Mouse (Mus musculus) MEL (cell line): ENCODE measurements around the gene Cnot6l. TPM values are rescaled to one million over a fixed set of nuclear protein-coding genes. Genes with fewer than 3 reads are reported as not detected.

ENCODE experiments used
- DNase-seq: peaks from one replicate; pipeline ENCODE4 v3.0.0; 2011; ENCODE audit warnings: low read depth, low spot score
- H3K27ac ChIP-seq: 2 replicates; pipeline ENCODE4 v1.5.1; 2012; ENCODE audit warnings: low read depth, mild to moderate bottlenecking, control low read depth, low read length, moderate library complexity; ENCODE audit not compliant: control insufficient read depth
- H3K27me3 ChIP-seq, 2 experiments: fragments of 150-350 bp in 1 of 2; sonication (generic) in 1 of 2; 2 replicates each; pipeline ENCODE4 v1.6.1; 2012; ENCODE audit warnings: low read length in 2 of 2, mild to moderate bottlenecking in 2 of 2, improper control_type of control experiment in 1 of 2, moderate library complexity in 1 of 2; ENCODE audit not compliant: insufficient read depth in 2 of 2, control insufficient read depth in 1 of 2
- H3K36me3 ChIP-seq, 2 experiments: 2 replicates each; pipeline ENCODE4 v1.6.1; 2012 to 2014; ENCODE audit warnings: low read length in 2 of 2, improper control_type of control experiment in 1 of 2, inconsistent platforms in 1 of 2, mild to moderate bottlenecking in 1 of 2; ENCODE audit not compliant: insufficient read depth in 2 of 2, control insufficient read depth in 1 of 2
- H3K4me1 ChIP-seq, 2 experiments: fragments of 150-350 bp in 1 of 2; sonication (generic) in 1 of 2; 2 replicates each; pipeline ENCODE4 v1.6.1; 2012; ENCODE audit warnings: low read length in 2 of 2, improper control_type of control experiment in 1 of 2, mild to moderate bottlenecking in 1 of 2; ENCODE audit not compliant: insufficient read depth in 2 of 2, control insufficient read depth in 1 of 2
- H3K4me3 ChIP-seq, 2 experiments: fragments of 150-350 bp in 1 of 2; sonication (generic) in 1 of 2; 2 replicates each; pipeline ENCODE4 v1.5.1; 2012; ENCODE audit warnings: low read depth in 2 of 2, low read length in 2 of 2, mild to moderate bottlenecking in 2 of 2, moderate library complexity in 2 of 2, control low read depth in 1 of 2, improper control_type of control experiment in 1 of 2; ENCODE audit not compliant: control insufficient read depth in 1 of 2, insufficient read depth in 1 of 2
- H3K79me2 ChIP-seq: 2 replicates; pipeline ENCODE4 v1.6.1; 2012; ENCODE audit warnings: mild to moderate bottlenecking, low read length, moderate library complexity; ENCODE audit not compliant: control insufficient read depth, poor library complexity, insufficient read depth
- H3K9ac ChIP-seq: 2 replicates; pipeline ENCODE4 v1.6.1; 2012; ENCODE audit warnings: low read depth, mild to moderate bottlenecking, control low read depth, low read length, moderate library complexity; ENCODE audit not compliant: control insufficient read depth, poor library complexity, severe bottlenecking
- H3K9me3 ChIP-seq: fragments of 150-350 bp; sonication (generic); replicated peaks from 2 replicates; pipeline ENCODE4 v1.6.1; 2012; ENCODE audit warnings: mild to moderate bottlenecking, low read length, improper control_type of control experiment, moderate library complexity; ENCODE audit not compliant: insufficient read depth
- BHLHE40 ChIP-seq: IDR thresholded peaks from 2 replicates; pipeline ENCODE4 v1.6.1; 2012; ENCODE audit warnings: low read depth, mild to moderate bottlenecking, inconsistent platforms, low read length, improper control_type of control experiment, borderline replicate concordance
- CHD1 ChIP-seq: IDR thresholded peaks from 2 replicates; pipeline ENCODE4 v1.6.1; 2012; ENCODE audit warnings: low read depth, mild to moderate bottlenecking, inconsistent platforms, low read length, improper control_type of control experiment
- CTCF ChIP-seq, 3 experiments: IDR thresholded peaks in 2 of 3; conservative IDR thresholded peaks in 1 of 3; 2 replicates each; pipeline ENCODE4 v1.5.1; 2011 to 2012; ENCODE audit warnings: low read length in 3 of 3, low read depth in 2 of 3, mild to moderate bottlenecking in 2 of 3, improper control_type of control experiment in 1 of 3, inconsistent platforms in 1 of 3, mixed read lengths in 1 of 3, moderate library complexity in 1 of 3; ENCODE audit not compliant: control insufficient read depth in 1 of 3, insufficient read depth in 1 of 3, poor library complexity in 1 of 3, severe bottlenecking in 1 of 3
- E2F4 ChIP-seq: IDR thresholded peaks from 2 replicates; pipeline ENCODE4 v1.6.1; 2011; ENCODE audit warnings: low read depth, low read length, improper control_type of control experiment, borderline replicate concordance
- EP300 ChIP-seq, 2 experiments: IDR thresholded peaks; 2 replicates each; pipeline ENCODE4 v1.6.1; 2011; ENCODE audit warnings: improper control_type of control experiment in 2 of 2, low read length in 2 of 2, low read depth in 1 of 2, mild to moderate bottlenecking in 1 of 2
- ETS1 ChIP-seq: IDR thresholded peaks from 2 replicates; pipeline ENCODE4 v1.6.1; 2012; ENCODE audit warnings: low read depth, mild to moderate bottlenecking, inconsistent platforms, low read length, improper control_type of control experiment, moderate library complexity
- GABPA ChIP-seq: IDR thresholded peaks from 2 replicates; pipeline ENCODE4 v1.6.1; 2012; ENCODE audit warnings: low read depth, mild to moderate bottlenecking, inconsistent platforms, low read length, improper control_type of control experiment, moderate library complexity
- GATA1 ChIP-seq: IDR thresholded peaks from 2 replicates; pipeline ENCODE4 v1.6.1; 2011; ENCODE audit warnings: low read depth, low read length, improper control_type of control experiment
- HCFC1 ChIP-seq: IDR thresholded peaks from 2 replicates; pipeline ENCODE4 v1.6.1; 2012; ENCODE audit warnings: low read depth, mild to moderate bottlenecking, inconsistent platforms, low read length, improper control_type of control experiment, moderate library complexity
- KAT2A ChIP-seq: conservative IDR thresholded peaks from 2 replicates; pipeline ENCODE4 v1.6.1; 2012; ENCODE audit warnings: low read depth, low read length, improper control_type of control experiment, inconsistent platforms
- MAX ChIP-seq: IDR thresholded peaks from 2 replicates; pipeline ENCODE4 v1.6.1; 2011; ENCODE audit warnings: low read length, improper control_type of control experiment
- MEF2A ChIP-seq: IDR thresholded peaks from 2 replicates; pipeline ENCODE4 v1.6.1; 2014; ENCODE audit warnings: low read depth, mild to moderate bottlenecking, inconsistent platforms, low read length, improper control_type of control experiment; ENCODE audit not compliant: poor library complexity, insufficient replicate concordance, severe bottlenecking; ENCODE audit errors: extremely low read depth
- MXI1 ChIP-seq: IDR thresholded peaks from 2 replicates; pipeline ENCODE4 v1.6.1; 2011; ENCODE audit warnings: mild to moderate bottlenecking, low read depth, low read length, improper control_type of control experiment
- MYB ChIP-seq: IDR thresholded peaks from 2 replicates; pipeline ENCODE4 v1.6.1; 2011; ENCODE audit warnings: mild to moderate bottlenecking, low read depth, low read length, improper control_type of control experiment
- NRF1 ChIP-seq: IDR thresholded peaks from 2 replicates; pipeline ENCODE4 v1.6.1; 2014; ENCODE audit warnings: low read depth, mild to moderate bottlenecking, inconsistent platforms, low read length, improper control_type of control experiment, moderate library complexity; ENCODE audit not compliant: poor library complexity, insufficient read depth, severe bottlenecking
- POLR2A ChIP-seq, 2 experiments: IDR thresholded peaks; 2 replicates each; pipeline ENCODE4 v1.6.1; 2011 to 2012; ENCODE audit warnings: low read length in 2 of 2, mild to moderate bottlenecking in 2 of 2, control low read depth in 1 of 2, improper control_type of control experiment in 1 of 2, low read depth in 1 of 2, moderate library complexity in 1 of 2; ENCODE audit not compliant: control insufficient read depth in 1 of 2, insufficient read depth in 1 of 2, poor library complexity in 1 of 2
- POLR2AphosphoS5 ChIP-seq: IDR thresholded peaks from 2 replicates; pipeline ENCODE4 v1.6.1; 2012; ENCODE audit warnings: low read depth, borderline replicate concordance, mild to moderate bottlenecking, inconsistent platforms, low read length, moderate library complexity, mixed read lengths
- RAD21 ChIP-seq: IDR thresholded peaks from 2 replicates; pipeline ENCODE4 v1.6.1; 2011; ENCODE audit warnings: mild to moderate bottlenecking, low read depth, low read length, improper control_type of control experiment
- TAL1 ChIP-seq: IDR thresholded peaks from 2 replicates; pipeline ENCODE4 v1.6.1; 2012; ENCODE audit warnings: mild to moderate bottlenecking, inconsistent platforms, low read length, moderate library complexity, mixed read lengths
- TBP ChIP-seq: IDR thresholded peaks from 2 replicates; pipeline ENCODE4 v1.8.0; 2011; ENCODE audit warnings: low read depth, low read length, improper control_type of control experiment
- TCF12 ChIP-seq: IDR thresholded peaks from 2 replicates; pipeline ENCODE4 v1.6.1; 2014; ENCODE audit warnings: low read depth, mild to moderate bottlenecking, inconsistent platforms, low read length, improper control_type of control experiment, moderate library complexity
- UBTF ChIP-seq: IDR thresholded peaks from 2 replicates; pipeline ENCODE4 v1.6.1; 2012; ENCODE audit warnings: low read depth, mild to moderate bottlenecking, inconsistent platforms, low read length, improper control_type of control experiment, moderate library complexity, borderline replicate concordance; ENCODE audit not compliant: insufficient read depth
- USF1 ChIP-seq: IDR thresholded peaks from 2 replicates; pipeline ENCODE4 v1.6.1; 2014; ENCODE audit warnings: low read depth, mild to moderate bottlenecking, inconsistent platforms, low read length, improper control_type of control experiment, moderate library complexity
- ZC3H11A ChIP-seq: IDR thresholded peaks from 2 replicates; pipeline ENCODE4 v1.6.1; 2012; ENCODE audit warnings: low read depth, mild to moderate bottlenecking, inconsistent platforms, low read length, improper control_type of control experiment
- polyA plus RNA-seq, 2 experiments: library from polyadenylated mRNA; stranded (reverse) in 1 of 2; unstranded in 1 of 2; fragments of >175 nt in 1 of 2; fragments of >200 nt in 1 of 2; gene quantifications; 2 replicates each; pipeline versions ENCODE4 v1.2.1 to v1.2.4; 2012; ENCODE audit warnings: low replicate concordance in 2 of 2, low read depth in 1 of 2; ENCODE audit not compliant: insufficient read length in 2 of 2, insufficient read depth in 1 of 2, missing spikeins in 1 of 2
- total RNA-seq: library from RNA; depleted of rRNA; stranded (reverse); fragments of 300-350 nt; gene quantifications from 2 replicates; pipeline ENCODE4 v1.2.3, GENCODE M21; 2012

Gene Cnot6l
- total and polyA plus RNA-seq, 3 experiments = 10.2 to 21.2 TPM; not detected in 1

DNA sequence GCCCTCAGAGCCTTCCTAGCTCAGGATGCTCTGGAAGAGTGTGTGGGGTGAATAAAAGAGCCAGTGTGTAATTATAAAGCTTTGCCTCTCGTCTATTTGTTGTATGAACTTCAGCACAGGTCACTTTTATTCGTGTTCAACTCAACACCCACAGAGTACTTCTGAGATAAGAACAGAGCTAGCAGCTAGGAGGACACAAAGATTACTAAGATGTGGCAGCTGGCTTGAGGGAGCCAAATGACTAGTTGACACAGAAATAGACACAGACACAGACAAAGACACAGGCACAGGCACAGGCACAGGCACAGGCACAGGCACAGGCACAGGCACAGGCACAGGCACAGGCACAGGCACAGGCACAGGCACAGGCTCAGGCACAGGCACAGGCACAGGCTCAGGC lies 20.0 kb upstream of the Cnot6l start:
- DNase-seq = no peak
- H3K79me2 ChIP-seq = no peaks in the 10 kb centered on the region
- no peak overlapping the region for H3K9ac ChIP-seq
- H3K4me3 ChIP-seq = no peak overlapping the region
- H3K4me1 ChIP-seq = peaks cover 14 to 17% of the 10 kb centered on the region in 2 experiments
- no peaks in the 10 kb centered on the region for H3K9me3 ChIP-seq
- no peak overlapping the region for H3K27ac ChIP-seq
- TF ChIP-seq CTCF (IDR thresholded peaks at IDR 0.05 in 2 of 3, conservative IDR thresholded peaks at IDR 0.05 in 1 of 3; ENCODE audit: control insufficient read depth in 1 of 3, insufficient read depth in 1 of 3, low read depth in 2 of 3, low read length in 3 of 3, poor library complexity in 1 of 3, severe bottlenecking in 1 of 3) (no peak), TBP (no peak), TCF12 (no peak), USF1 (no peak), BHLHE40 (no peak), MAX (no peak), HCFC1 (no peak), POLR2AphosphoS5 (no peak), E2F4 (no peak), KAT2A (no peak), ZC3H11A (no peak), MEF2A (no peak), POLR2A (IDR thresholded peaks at IDR 0.05; ENCODE audit: control insufficient read depth in 1 of 2, insufficient read depth in 1 of 2, low read depth in 1 of 2, low read length in 2 of 2, poor library complexity in 1 of 2) (no peak), EP300 (IDR thresholded peaks at IDR 0.05; ENCODE audit: low read depth in 1 of 2, low read length in 2 of 2) (0 out of 4 replicates have a peak, but pooled peaks of 1 of the 2 experiments have one; percentile 7), MYB (no peak), UBTF (no peak), TAL1 (no peak), CHD1 (no peak), RAD21 (no peak), GATA1 (0 out of 2 replicates have a peak, but pooled peaks have one; percentile 40), NRF1 (no peak), GABPA (no peak), MXI1 (no peak), ETS1 (0 out of 2 replicates have a peak, but pooled peaks have one; percentile 11)
- no peaks in the 10 kb centered on the region for H3K27me3 ChIP-seq
- H3K36me3 ChIP-seq = peaks cover 0 to 15% of the 10 kb centered on the region in 2 experiments; a peak in 2 of 4 replicates
